13 mouse cellular contexts compared by ENCODE assay signal in genomic region chr15:103171276-103171675, GRCm38 (mm10). TPM values are rescaled to one million over a fixed set of nuclear protein-coding genes. Genes with fewer than 3 reads are reported as not detected.
A peak's percentile ranks its signal among the peaks of the same experiment; 100 is the strongest.
DNase-seq lines count a peak whose midpoint lies in the region; ATAC-seq lines count a peak whose summit lies in the region.
"Had no signal": no experiment of that assay in that cellular context is flagged by ENCODE, and none has a peak within 500 bp of the region (broad histone marks: within the 10 kb centered on the region; RNA-seq: fewer than 3 reads in every experiment).

No protein-coding gene starts in this region.

- H3K4me3 ChIP-seq in liver, embryonic 11.5 days (ENCODE audit: low read depth, low read length) = no peak overlapping the region
- no peak overlapping the region for H3K4me3 ChIP-seq in kidney, embryonic 14.5 days (ENCODE audit: low read length)
- no peak overlapping the region for H3K4me3 ChIP-seq in neural tube, embryonic 13.5 days
- H3K4me3 ChIP-seq: lung, embryonic 15.5 days; midbrain, embryonic 15.5 days had no signal

- peak; percentile 34 for DNase-seq in liver
- DNase-seq in liver, embryonic 11.5 days (ENCODE audit: low spot score) = no peak
- peak; percentile 77 to 78 for DNase-seq in adrenal gland, postnatal 36 days
- no peak for DNase-seq in urinary bladder, postnatal 25 days (ENCODE audit: low spot score)
- DNase-seq in left cerebral cortex, postnatal 14 days (ENCODE audit: low spot score in 2 of 2) = no peak
- DNase-seq in heart, postnatal 25 days (ENCODE audit: low spot score) = no peak
- DNase-seq: cerebellum, adult 11 months; right cerebral cortex, postnatal 14 days had no signal

- no peak for ATAC-seq in liver, embryonic 11.5 days (replicated peaks; ENCODE audit: low FRiP score)
- ATAC-seq in kidney, embryonic 14.5 days (ENCODE audit: low FRiP score, low TSS enrichment) = peak; percentile 36
- ATAC-seq in neural tube, embryonic 13.5 days (ENCODE audit: low read depth) = no peak
- ATAC-seq: activated CD4-positive, CD25-positive, alpha-beta regulatory T cell, adult 4 months; midbrain, embryonic 15.5 days had no signal

- H3K36me3 ChIP-seq in liver, embryonic 11.5 days (ENCODE audit: control insufficient read depth, insufficient read depth, low read length) = no peaks in the 10 kb centered on the region
- H3K36me3 ChIP-seq in kidney, embryonic 14.5 days (ENCODE audit: control insufficient read depth, insufficient read depth, low read length) = no peaks in the 10 kb centered on the region
- no peaks in the 10 kb centered on the region for H3K36me3 ChIP-seq in neural tube, embryonic 13.5 days
- H3K36me3 ChIP-seq: lung, embryonic 15.5 days; midbrain, embryonic 15.5 days had no signal

- intact Hi-C loops in left cerebral cortex, postnatal 14 days (cut with DNase I) = loop anchor here (5.0 kb wide), 1 partner anchor 409 kb away; no protein-coding TSS in a partner anchor
- intact Hi-C loops in heart, postnatal 25 days (cut with DNase I) = no loop called here

- H3K27me3 ChIP-seq in liver, embryonic 11.5 days (replicated peaks; ENCODE audit: control insufficient read depth, insufficient read depth, low read length) = peaks cover 98% of the 10 kb centered on the region
- peaks cover 21% of the 10 kb centered on the region for H3K27me3 ChIP-seq in kidney, embryonic 14.5 days (ENCODE audit: control insufficient read depth, insufficient read depth, low read length)
- peaks cover 23% of the 10 kb centered on the region for H3K27me3 ChIP-seq in neural tube, embryonic 13.5 days

- peaks cover 18% of the 10 kb centered on the region for H3K4me1 ChIP-seq in liver, embryonic 11.5 days (replicated peaks; ENCODE audit: control insufficient read depth, insufficient read depth, low read length)
- peaks cover 45% of the 10 kb centered on the region for H3K4me1 ChIP-seq in kidney, embryonic 14.5 days (ENCODE audit: control insufficient read depth, insufficient read depth, low read length)
- H3K4me1 ChIP-seq in neural tube, embryonic 13.5 days (replicated peaks) = peaks cover 79% of the 10 kb centered on the region

- H3K4me2 ChIP-seq in liver, embryonic 11.5 days = no peak overlapping the region
- H3K4me2 ChIP-seq in kidney, embryonic 14.5 days (replicated peaks; ENCODE audit: low read depth, low read length) = no peak overlapping the region
- H3K4me2 ChIP-seq in neural tube, embryonic 13.5 days = peak overlapping the region; percentile 91
- H3K4me2 ChIP-seq: lung, embryonic 15.5 days; midbrain, embryonic 15.5 days had no signal

- WGBS in liver, embryonic 11.5 days = 15% methylated on average over 8 of the region's 8 CpGs
- 7% methylated on average over 8 of the region's 8 CpGs for WGBS in kidney, embryonic 14.5 days
- WGBS in neural tube, embryonic 13.5 days = 14% methylated on average over 8 of the region's 8 CpGs

- H3K9me3 ChIP-seq in liver, embryonic 11.5 days (ENCODE audit: control insufficient read depth, low read length) = no peaks in the 10 kb centered on the region
- no peaks in the 10 kb centered on the region for H3K9me3 ChIP-seq in kidney, embryonic 14.5 days (ENCODE audit: control insufficient read depth, low read length)
- no peaks in the 10 kb centered on the region for H3K9me3 ChIP-seq in neural tube, embryonic 13.5 days
- H3K9me3 ChIP-seq: lung, embryonic 15.5 days; midbrain, embryonic 15.5 days had no signal

- no peak overlapping the region for H3K9ac ChIP-seq in liver, embryonic 11.5 days (ENCODE audit: low read depth, low read length)
- H3K9ac ChIP-seq in kidney, embryonic 14.5 days (ENCODE audit: low read depth, low read length) = no peak overlapping the region
- H3K9ac ChIP-seq in neural tube, embryonic 13.5 days = peak overlapping the region; percentile 77
- H3K9ac ChIP-seq: lung, embryonic 15.5 days; midbrain, embryonic 15.5 days had no signal

- no peak overlapping the region for H3K27ac ChIP-seq in liver, embryonic 11.5 days (ENCODE audit: low read depth, low read length)
- H3K27ac ChIP-seq in kidney, embryonic 14.5 days (ENCODE audit: low read depth, low read length) = peak overlapping the region; percentile 42; the same call in 1 of the 2 replicates
- H3K27ac ChIP-seq in neural tube, embryonic 13.5 days (replicated peaks) = peak overlapping the region; percentile 95
- H3K27ac ChIP-seq: lung, embryonic 15.5 days; midbrain, embryonic 15.5 days had no signal

RNA-seq across cellular contexts. Expression of gene Smug1, which starts 4.4 kb away (rescaled TPM):
- polyA plus RNA-seq in liver, embryonic 11.5 days (2014; fragmentation: Nextera tagmentation; extraction: Ambion mirVana) = 12.8 and 13.3 TPM in 2 replicates
- 10 to 100 TPM; 11.9 to 13.0 TPM for total RNA-seq in adrenal gland, postnatal 36 days (2021)
- 11.5 and 19.5 TPM in 2 replicates for polyA plus RNA-seq in kidney, embryonic 14.5 days (2014; fragmentation: Nextera tagmentation; extraction: Ambion mirVana)
- polyA plus RNA-seq in neural tube, embryonic 13.5 days (2015; fragmentation: Nextera tagmentation; extraction: Ambion mirVana) = 36.1 and 41.0 TPM in 2 replicates
- 10 to 100 TPM; 16.2 to 17.4 TPM for total RNA-seq in left cerebral cortex, postnatal 14 days (2021)
- 10 to 100 TPM; 12.2 to 14.1 TPM for total RNA-seq in heart, postnatal 25 days (2021)

Comparison
In these comparisons a context has a peak if more than half of its experiments do, and no peak if none do; other contexts are left out.
1. DNase-seq: peak in liver (single experiment) and adrenal gland, postnatal 36 days (2 of 2); none in liver, embryonic 11.5 days (single experiment), urinary bladder, postnatal 25 days (single experiment), left cerebral cortex, postnatal 14 days (0 of 2) and heart, postnatal 25 days (single experiment).